Mouse (Mus musculus) G1E (cell line): ENCODE data around the gene Ogfod1.

Source experiments
- CTCF ChIP-seq: IDR thresholded peaks from 2 replicates; pipeline ENCODE4 v1.5.1; 2012; ENCODE audit warnings: low read depth, low read length, inconsistent platforms, mixed read lengths
- GATA1 ChIP-seq: IDR thresholded peaks from 2 replicates; pipeline ENCODE4 v1.6.1; 2012; ENCODE audit warnings: borderline replicate concordance, low read length, inconsistent platforms, mixed read lengths
- GATA2 ChIP-seq: IDR thresholded peaks from 2 replicates; pipeline ENCODE4 v1.6.1; 2012; ENCODE audit warnings: low read depth, low read length, inconsistent platforms, borderline replicate concordance

DNA sequence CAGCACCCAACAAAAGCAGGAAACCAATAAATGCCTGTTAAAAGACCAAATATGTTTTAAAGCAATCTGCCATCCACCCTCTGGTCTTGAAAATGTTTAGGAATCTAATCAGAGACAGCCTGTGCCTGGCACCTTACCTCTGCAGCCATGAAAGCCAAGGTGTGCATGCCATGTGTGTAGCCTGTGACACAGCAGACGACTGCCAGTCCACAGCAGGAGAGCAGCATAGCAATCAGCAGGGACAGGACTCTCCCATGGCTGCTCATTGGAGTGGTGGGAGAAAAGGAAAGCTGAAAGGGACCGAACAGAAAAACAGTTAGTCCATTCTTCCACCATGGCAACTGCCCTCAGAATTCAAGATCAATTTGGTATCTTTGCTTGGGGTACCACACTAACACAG is 38.0 kb upstream of the Ogfod1 start:
- TF ChIP-seq CTCF (no peak), GATA2 (no peak), GATA1 (no peak)
